Mouse (Mus musculus): ENCODE measurements around the gene Trpm2.

DNA sequence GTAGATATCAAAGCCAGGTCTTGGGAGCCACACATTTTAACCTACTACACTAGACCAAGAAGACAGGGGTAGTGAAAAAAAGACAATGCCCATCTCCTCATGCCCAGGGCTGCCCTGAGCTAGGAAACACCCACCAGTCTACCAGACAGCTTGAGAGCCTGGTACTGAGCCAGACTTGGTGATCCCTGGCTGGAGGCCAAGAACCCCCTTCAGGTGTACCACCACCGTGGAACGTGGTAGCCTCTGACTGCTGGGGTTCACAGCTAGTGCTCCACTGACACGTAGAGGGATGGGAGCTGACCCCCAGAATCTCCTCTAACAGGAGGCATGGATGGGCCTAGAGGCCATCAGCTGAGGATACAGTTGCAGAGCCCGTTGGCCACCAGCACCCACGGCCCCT lies 29.8 kb upstream of the Trpm2 start:
- TF ChIP-seq CTCF (IDR thresholded peaks at IDR 0.05; ENCODE audit: control insufficient read depth, insufficient read depth, low read length) = no peak
- no peak for TF ChIP-seq POLR2A (IDR thresholded peaks at IDR 0.05; ENCODE audit: borderline replicate concordance, control insufficient read depth, low read depth, low read length)
